Mouse (Mus musculus) thymus, adult 2 months (tissue): ENCODE results near the gene Dmrtc2.

ENCODE experiments used
- CTCF ChIP-seq: fragments of 200-500 bp; IDR thresholded peaks from 2 replicates; pipeline ENCODE4 v1.5.1; 2012; ENCODE audit warnings: mild to moderate bottlenecking, control low read depth, low read length, moderate library complexity, borderline replicate concordance; ENCODE audit not compliant: control insufficient read depth, poor library complexity, insufficient read depth; ENCODE audit errors: extremely low read depth
- POLR2A ChIP-seq: fragments of 200-500 bp; IDR thresholded peaks from 2 replicates; pipeline ENCODE4 v1.6.1; 2012; ENCODE audit warnings: mild to moderate bottlenecking, low read length, control low read depth, moderate library complexity; ENCODE audit not compliant: control insufficient read depth, poor library complexity, insufficient read depth; ENCODE audit errors: extremely low read depth

- TF ChIP-seq CTCF (no peak), POLR2A (no peak)
Measured at GRCm38 (mm10) chr7:24850899-24851303, 19.0 kb upstream of the Dmrtc2 start.
